Mouse (Mus musculus): ENCODE measurements around the gene Hsd11b2. TPM values are rescaled to one million over a fixed set of nuclear protein-coding genes. Genes with fewer than 3 reads are reported as not detected.

Hsd11b2 gene
- polyA plus RNA-seq, 1 experiment: 0.08 TPM

DNA sequence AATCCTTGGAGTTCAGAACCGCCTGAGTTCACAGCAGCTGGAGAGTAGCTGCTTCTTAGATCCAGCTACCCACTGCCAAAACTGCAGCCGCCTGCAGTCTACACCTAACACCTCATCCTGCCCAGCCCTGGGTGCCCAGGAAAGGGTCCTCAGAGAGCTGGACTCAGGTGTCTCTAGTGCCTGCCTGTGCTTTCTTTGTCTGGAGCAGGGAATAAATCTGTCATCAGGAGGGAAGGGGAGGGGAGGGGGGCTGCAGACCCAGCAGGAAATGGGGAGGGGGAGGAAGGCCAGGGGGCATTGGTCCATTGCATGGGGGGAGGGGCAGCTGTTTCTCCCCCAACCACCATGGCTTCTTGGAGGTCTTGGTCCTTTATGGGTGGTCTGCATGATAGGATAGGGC is 1.0 kb downstream of the Hsd11b2 start:
- TF ChIP-seq POLR2A (IDR thresholded peaks at IDR 0.05; ENCODE audit: borderline replicate concordance, insufficient read depth, low read length) (no peak), CTCF (IDR thresholded peaks at IDR 0.05; ENCODE audit: borderline replicate concordance, insufficient read depth, low read depth, low read length) (no peak)
- Histone ChIP-seq H3K27ac (ENCODE audit: insufficient read depth, low read length) (no peak overlapping the region), H3K27me3 (ENCODE audit: control insufficient read depth, insufficient read depth, low read length) (no peaks in the 10 kb centered on the region), H3K4me3 (replicated peaks; ENCODE audit: insufficient read depth, low read depth, low read length) (no peak overlapping the region), H3K4me1 (ENCODE audit: control insufficient read depth, insufficient read depth, low read length) (peaks cover 5% of the 10 kb centered on the region; the same call in 1 of the 2 replicates)
- 27% methylated on average over 2 of the region's 2 CpGs for WGBS
- no peak for DNase-seq

DNA sequence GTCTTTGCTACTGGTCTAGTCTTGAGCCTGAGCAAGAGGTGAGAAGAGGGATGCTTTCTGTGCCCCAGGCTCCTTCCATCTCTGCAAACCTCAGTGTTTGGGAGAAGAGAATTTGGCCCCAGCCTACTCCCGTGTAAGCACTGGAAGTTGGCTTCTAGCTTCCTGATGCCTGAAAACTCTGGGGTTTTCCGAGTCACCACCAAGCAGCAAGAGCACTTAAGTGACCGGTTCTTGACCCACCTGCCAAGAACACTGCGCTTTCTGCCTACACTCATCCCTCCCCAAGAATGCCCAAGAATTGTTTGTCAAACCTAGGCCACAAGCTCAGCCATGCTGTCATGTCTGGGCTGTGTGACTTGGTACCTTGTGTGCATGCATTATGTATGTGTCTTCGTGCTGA is 2.0 kb downstream of the Hsd11b2 start:
- Histone ChIP-seq H3K4me3 (replicated peaks; ENCODE audit: insufficient read depth, low read depth, low read length) (no peak overlapping the region), H3K27ac (ENCODE audit: insufficient read depth, low read length) (no peak overlapping the region), H3K4me1 (ENCODE audit: control insufficient read depth, insufficient read depth, low read length) (peaks cover 5% of the 10 kb centered on the region; the same call in 1 of the 2 replicates), H3K27me3 (ENCODE audit: control insufficient read depth, insufficient read depth, low read length) (no peaks in the 10 kb centered on the region)
- DNase-seq: no peak
- WGBS: 65% methylated on average over 5 of the region's 5 CpGs
- TF ChIP-seq CTCF (IDR thresholded peaks at IDR 0.05; ENCODE audit: borderline replicate concordance, insufficient read depth, low read depth, low read length): no peak
- TF ChIP-seq POLR2A (IDR thresholded peaks at IDR 0.05; ENCODE audit: borderline replicate concordance, insufficient read depth, low read length): no peak

DNA sequence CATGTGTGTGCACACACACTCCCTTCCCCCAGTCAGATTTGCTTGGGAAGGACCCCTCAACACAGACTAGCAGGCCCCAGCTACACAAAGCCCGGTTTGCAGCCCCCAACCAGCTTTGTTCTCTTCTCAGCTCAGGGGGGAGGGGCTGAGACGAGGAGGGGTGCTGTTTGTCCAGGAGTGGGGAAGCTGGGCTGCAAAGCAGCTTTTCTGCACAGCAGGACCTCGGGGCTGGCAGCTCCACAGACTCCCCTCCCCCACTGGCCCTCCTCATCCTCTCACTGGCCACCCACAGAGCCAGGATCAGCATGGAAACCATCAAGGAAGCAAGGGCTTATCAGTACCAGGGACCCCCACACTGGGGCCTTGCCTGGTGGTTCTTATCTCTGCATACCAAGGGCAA is 2.5 kb downstream of the Hsd11b2 start:
- TF ChIP-seq CTCF (IDR thresholded peaks at IDR 0.05; ENCODE audit: borderline replicate concordance, insufficient read depth, low read depth, low read length) (no peak), POLR2A (IDR thresholded peaks at IDR 0.05; ENCODE audit: borderline replicate concordance, insufficient read depth, low read length) (no peak)
- DNase-seq: no peak
- WGBS: 20% methylated on average over 3 of the region's 3 CpGs

DNA sequence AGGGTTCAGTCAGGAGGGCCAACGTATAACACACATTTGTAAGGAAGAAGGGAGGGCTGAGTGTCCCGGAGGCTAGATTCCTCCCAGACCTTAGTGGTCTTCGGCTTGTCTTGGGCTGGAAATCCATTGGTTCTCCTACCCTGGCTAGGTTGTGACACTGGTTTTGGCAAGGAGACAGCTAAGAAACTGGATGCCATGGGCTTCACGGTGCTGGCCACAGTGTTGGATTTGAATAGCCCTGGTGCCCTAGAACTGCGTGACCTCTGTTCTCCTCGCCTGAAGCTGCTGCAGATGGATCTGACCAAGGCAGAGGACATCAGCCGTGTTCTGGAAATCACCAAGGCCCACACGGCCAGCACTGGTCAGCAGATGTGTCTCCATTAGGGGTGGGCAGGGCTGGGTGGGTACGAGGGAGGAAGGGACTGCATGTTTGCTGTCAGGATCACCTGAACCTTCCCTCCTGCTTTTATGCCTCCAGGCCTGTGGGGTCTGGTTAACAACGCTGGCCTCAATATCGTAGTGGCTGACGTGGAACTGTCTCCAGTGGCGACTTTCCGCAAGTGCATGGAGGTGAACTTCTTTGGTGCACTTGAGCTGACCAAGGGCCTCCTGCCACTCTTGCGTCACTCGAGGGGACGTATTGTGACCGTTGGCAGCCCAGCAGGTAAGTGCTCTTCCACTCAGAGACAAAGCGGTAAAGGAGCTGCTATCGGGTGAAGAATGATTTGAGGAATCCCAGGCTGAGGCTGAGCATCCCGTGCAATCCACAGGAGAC is 3.6 kb downstream of the Hsd11b2 start:
- Histone ChIP-seq H3K27me3 (ENCODE audit: control insufficient read depth, insufficient read depth, low read length) (no peaks in the 10 kb centered on the region), H3K4me1 (ENCODE audit: control insufficient read depth, insufficient read depth, low read length) (peaks cover 8% of the 10 kb centered on the region), H3K27ac (ENCODE audit: insufficient read depth, low read length) (no peak overlapping the region), H3K4me3 (replicated peaks; ENCODE audit: insufficient read depth, low read depth, low read length) (no peak overlapping the region)
- 62% methylated on average over 21 of the region's 21 CpGs for WGBS
- TF ChIP-seq POLR2A (IDR thresholded peaks at IDR 0.05; ENCODE audit: borderline replicate concordance, insufficient read depth, low read length) (no peak), CTCF (IDR thresholded peaks at IDR 0.05; ENCODE audit: borderline replicate concordance, insufficient read depth, low read depth, low read length) (no peak)
- DNase-seq: no peak

More for the DNA sequence above, 2.5 kb downstream of the Hsd11b2 start:
- Histone ChIP-seq H3K4me3 (replicated peaks; ENCODE audit: insufficient read depth, low read depth, low read length) (no peak overlapping the region), H3K4me1 (ENCODE audit: control insufficient read depth, insufficient read depth, low read length) (peaks cover 5% of the 10 kb centered on the region; the same call in 1 of the 2 replicates), H3K27me3 (ENCODE audit: control insufficient read depth, insufficient read depth, low read length) (no peaks in the 10 kb centered on the region), H3K27ac (ENCODE audit: insufficient read depth, low read length) (no peak overlapping the region)

DNA sequence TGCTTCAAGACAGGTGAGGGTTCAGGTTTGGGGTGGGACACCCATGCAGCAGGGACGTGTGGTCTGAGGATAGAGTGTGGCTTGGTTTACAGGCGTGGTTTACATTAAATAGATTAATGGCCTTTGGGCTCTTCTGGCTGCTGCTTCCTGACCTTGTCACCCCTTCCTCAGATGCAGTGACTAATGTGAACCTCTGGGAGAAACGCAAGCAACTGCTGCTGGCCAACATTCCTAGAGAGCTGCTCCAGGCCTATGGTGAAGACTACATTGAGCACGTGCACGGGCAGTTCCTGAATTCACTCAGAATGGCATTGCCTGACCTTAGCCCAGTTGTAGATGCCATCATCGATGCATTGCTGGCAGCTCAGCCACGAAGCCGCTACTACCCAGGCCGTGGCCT is 4.3 kb downstream of the Hsd11b2 start:
- 82% methylated on average over 9 of the region's 9 CpGs for WGBS
- Histone ChIP-seq H3K4me1 (ENCODE audit: control insufficient read depth, insufficient read depth, low read length) (peaks cover 9% of the 10 kb centered on the region), H3K4me3 (replicated peaks; ENCODE audit: insufficient read depth, low read depth, low read length) (no peak overlapping the region), H3K27ac (ENCODE audit: insufficient read depth, low read length) (no peak overlapping the region), H3K27me3 (ENCODE audit: control insufficient read depth, insufficient read depth, low read length) (no peaks in the 10 kb centered on the region)
- TF ChIP-seq CTCF (IDR thresholded peaks at IDR 0.05; ENCODE audit: borderline replicate concordance, insufficient read depth, low read depth, low read length) (no peak), POLR2A (IDR thresholded peaks at IDR 0.05; ENCODE audit: borderline replicate concordance, insufficient read depth, low read length) (no peak)
- DNase-seq: no peak

DNA sequence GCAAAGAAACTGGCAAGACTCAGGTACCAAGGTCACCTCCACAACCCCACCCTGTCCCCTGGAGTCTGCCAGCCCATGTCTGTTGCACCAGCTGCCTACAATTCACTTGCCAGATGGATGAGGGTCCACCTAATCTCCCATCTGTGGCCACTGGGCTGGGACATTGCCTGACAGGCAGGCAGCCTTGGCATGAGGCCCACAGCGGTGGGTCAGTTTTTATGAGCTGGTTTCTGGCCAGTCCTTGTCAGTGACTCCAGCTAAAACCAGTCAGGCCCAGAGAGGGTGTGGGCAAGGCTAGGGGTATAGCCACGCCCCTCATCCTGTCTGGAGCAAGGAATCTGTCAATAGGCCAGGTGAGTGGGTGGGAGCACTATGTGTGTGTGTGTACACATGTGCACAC is 8.6 kb downstream of the Hsd11b2 start:
- WGBS: 28% methylated on average over 2 of the region's 2 CpGs

DNA sequence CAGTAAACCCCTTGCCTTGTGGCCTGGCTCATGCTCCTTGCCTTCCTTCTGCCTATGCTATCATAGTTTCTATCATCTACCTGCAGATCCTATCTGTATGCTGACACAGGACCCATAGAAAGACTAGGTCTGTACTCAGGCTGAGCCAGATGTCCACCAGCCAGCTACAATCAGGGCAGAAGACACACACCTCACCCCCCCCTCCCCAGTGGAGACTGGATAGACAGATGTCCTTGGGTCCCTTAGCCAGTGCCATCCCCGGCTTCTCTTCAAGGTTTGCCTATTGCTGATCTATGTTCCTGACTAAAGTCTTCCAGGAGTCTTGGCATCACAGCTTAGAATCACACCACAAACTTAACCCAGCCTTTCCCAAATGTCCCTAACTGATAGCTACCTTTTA is 9.7 kb downstream of the Hsd11b2 start:
- DNase-seq: no peak
- H3K4me1 ChIP-seq (ENCODE audit: control insufficient read depth, insufficient read depth, low read length): peaks cover 17% of the 10 kb centered on the region
- 65% methylated on average over 1 of the region's 1 CpGs for WGBS
- TF ChIP-seq CTCF (IDR thresholded peaks at IDR 0.05; ENCODE audit: borderline replicate concordance, insufficient read depth, low read depth, low read length) (no peak), POLR2A (IDR thresholded peaks at IDR 0.05; ENCODE audit: borderline replicate concordance, insufficient read depth, low read length) (no peak)
- H3K4me3 ChIP-seq (replicated peaks; ENCODE audit: insufficient read depth, low read depth, low read length): no peak overlapping the region
- no peak overlapping the region for H3K27ac ChIP-seq (ENCODE audit: insufficient read depth, low read length)
- H3K27me3 ChIP-seq (ENCODE audit: control insufficient read depth, insufficient read depth, low read length): no peaks in the 10 kb centered on the region

More for the DNA sequence above, 8.6 kb downstream of the Hsd11b2 start:
- H3K4me3 ChIP-seq (replicated peaks; ENCODE audit: insufficient read depth, low read depth, low read length): no peak overlapping the region
- H3K27me3 ChIP-seq (ENCODE audit: control insufficient read depth, insufficient read depth, low read length): no peaks in the 10 kb centered on the region
- no peak overlapping the region for H3K27ac ChIP-seq (ENCODE audit: insufficient read depth, low read length)
- TF ChIP-seq POLR2A (IDR thresholded peaks at IDR 0.05; ENCODE audit: borderline replicate concordance, insufficient read depth, low read length) (no peak), CTCF (IDR thresholded peaks at IDR 0.05; ENCODE audit: borderline replicate concordance, insufficient read depth, low read depth, low read length) (no peak)
- DNase-seq: no peak
- peaks cover 17% of the 10 kb centered on the region for H3K4me1 ChIP-seq (ENCODE audit: control insufficient read depth, insufficient read depth, low read length)

DNA sequence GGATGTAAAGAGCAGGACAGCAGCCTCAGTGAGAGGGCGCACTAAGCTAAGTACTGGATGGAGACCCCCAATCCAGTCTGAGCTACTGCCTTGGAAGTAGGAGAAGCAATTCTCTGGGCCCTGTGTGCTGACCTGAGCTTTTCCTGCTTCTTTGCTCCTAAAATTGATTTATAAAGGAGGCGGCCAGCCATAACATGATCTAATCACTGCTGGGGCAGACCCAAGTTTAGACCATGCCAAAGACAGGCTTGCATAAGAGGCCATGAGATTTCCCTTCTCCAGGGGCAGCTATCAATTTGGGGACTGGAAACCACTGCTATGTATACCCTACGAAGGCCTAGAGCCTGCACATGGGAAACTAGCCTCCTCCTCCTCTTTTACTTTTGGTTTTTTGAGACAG is 10.7 kb downstream of the Hsd11b2 start:
- no peak for DNase-seq
- 59% methylated on average over 3 of the region's 3 CpGs for WGBS
- no peak for TF ChIP-seq CTCF (IDR thresholded peaks at IDR 0.05; ENCODE audit: borderline replicate concordance, insufficient read depth, low read depth, low read length)
- no peak for TF ChIP-seq POLR2A (IDR thresholded peaks at IDR 0.05; ENCODE audit: borderline replicate concordance, insufficient read depth, low read length)
- H3K4me1 ChIP-seq (ENCODE audit: control insufficient read depth, insufficient read depth, low read length): peaks cover 25% of the 10 kb centered on the region
- no peak overlapping the region for H3K4me3 ChIP-seq (replicated peaks; ENCODE audit: insufficient read depth, low read depth, low read length)
- H3K27ac ChIP-seq (ENCODE audit: insufficient read depth, low read length): no peak overlapping the region
- H3K27me3 ChIP-seq (ENCODE audit: control insufficient read depth, insufficient read depth, low read length): no peaks in the 10 kb centered on the region

All from cerebellum, adult 2 months (tissue).